Mouse (Mus musculus) lung, adult 2 months (tissue): ENCODE measurements around the gene Rexo4.

ENCODE experiments used
- CTCF ChIP-seq: fragments of 200-500 bp; IDR thresholded peaks from 2 replicates; pipeline ENCODE4 v1.5.1; 2011; ENCODE audit warnings: mild to moderate bottlenecking, low read length, control low read depth; ENCODE audit not compliant: insufficient read depth
- POLR2A ChIP-seq: fragments of 200-500 bp; IDR thresholded peaks from 2 replicates; pipeline ENCODE4 v1.6.1; 2011; ENCODE audit warnings: low read depth, mild to moderate bottlenecking, control low read depth, low read length, borderline replicate concordance; ENCODE audit errors: extremely low read depth

DNA sequence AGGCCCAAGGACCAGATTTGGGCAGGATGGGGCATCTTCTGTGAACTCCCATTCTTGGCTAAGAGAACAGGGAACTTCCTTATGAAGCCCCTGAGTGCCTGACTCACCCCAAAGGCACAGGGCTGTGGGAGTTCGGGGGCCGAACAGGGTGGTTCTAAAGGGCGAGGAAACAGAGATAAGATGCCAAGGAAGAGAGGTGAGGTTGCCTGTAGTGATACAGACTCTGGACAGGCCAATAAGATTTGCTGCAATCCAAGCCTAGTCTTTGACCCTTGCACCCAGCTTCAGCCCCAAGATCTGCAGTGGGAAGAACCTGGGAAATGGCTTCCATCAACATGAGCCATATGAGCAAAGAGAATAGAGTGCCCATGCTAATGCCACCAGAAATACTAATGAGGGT, 20.9 kb downstream of the Rexo4 start:
- TF ChIP-seq POLR2A (no peak), CTCF (no peak)
